Mouse (Mus musculus) forebrain, embryonic 11.5 days (tissue): ENCODE measurements around the gene Hspa1l. TPM values are rescaled to one million over a fixed set of nuclear protein-coding genes. Genes with fewer than 3 reads are reported as not detected.

ENCODE experiments used
- ATAC-seq: fragments of 200-750 bp; cut with Nextera tagmentation; replicated peaks from 2 replicates; pipeline ENCODE4 v1.8.0; 2017; ENCODE audit warnings: moderate TSS enrichment; ENCODE audit not compliant: low FRiP score
- DNase-seq: peaks from one replicate; pipeline ENCODE4 v3.0.0-alpha.2; 2017; ENCODE audit warnings: low spot score
- H3K27ac ChIP-seq: fragments of 300-500 bp; sonication (generic); 2 replicates; pipeline ENCODE4 v1.5.1; 2014; ENCODE audit warnings: low read depth, low read length
- H3K27me3 ChIP-seq: fragments of 300-500 bp; sonication (generic); 2 replicates; pipeline ENCODE4 v1.6.1; 2014; ENCODE audit warnings: mild to moderate bottlenecking, low read length, mixed read lengths; ENCODE audit not compliant: control insufficient read depth, insufficient read depth
- H3K36me3 ChIP-seq: fragments of 300-500 bp; sonication (generic); 2 replicates; pipeline ENCODE4 v1.6.1; 2014; ENCODE audit warnings: mild to moderate bottlenecking, low read length, moderate library complexity, mixed read lengths; ENCODE audit not compliant: control insufficient read depth, insufficient read depth
- H3K4me1 ChIP-seq: fragments of 300-500 bp; sonication (generic); replicated peaks from 2 replicates; pipeline ENCODE4 v1.6.1; 2014; ENCODE audit warnings: low read length, mixed read lengths; ENCODE audit not compliant: control insufficient read depth, insufficient read depth
- H3K4me2 ChIP-seq: fragments of 300-500 bp; sonication (generic); 2 replicates; pipeline ENCODE4 v1.6.1; 2014; ENCODE audit warnings: low read depth, mild to moderate bottlenecking, low read length, moderate library complexity, mixed read lengths; ENCODE audit not compliant: severe bottlenecking
- H3K4me3 ChIP-seq: fragments of 300-500 bp; sonication (generic); 2 replicates; pipeline ENCODE4 v1.5.1; 2014; ENCODE audit warnings: low read depth, low read length
- H3K9ac ChIP-seq: fragments of 300-500 bp; sonication (generic); 2 replicates; pipeline ENCODE4 v1.6.1; 2014; ENCODE audit warnings: low read length
- H3K9me3 ChIP-seq: fragments of 300-500 bp; sonication (generic); 2 replicates; pipeline ENCODE4 v1.6.1; 2016; ENCODE audit warnings: low read length, mixed read lengths; ENCODE audit not compliant: control insufficient read depth
- WGBS: fragments of 180-500 bp; shearing (Covaris S2); extraction: QIAGEN DNeasy Blood & Tissue Kit; methylation state at CpG from one replicate; pipeline ENCODE4 v1.1.7; 2014; 5-methylcytosine and 5-hydroxymethylcytosine counted together
- polyA plus RNA-seq: library from polyadenylated mRNA; unstranded; fragments of >200 nt; fragmentation: Nextera tagmentation; extraction: Ambion mirVana; gene quantifications from 2 replicates; pipeline ENCODE4 v1.2.1, GENCODE M21; 2014

Hspa1l gene
- polyA plus RNA-seq, 1 experiment from 2014 or later, result 1.8 TPM

- Histone ChIP-seq H3K4me1 (peaks cover 6% of the 10 kb centered on the region), H3K4me3 (no peak overlapping the region), H3K36me3 (peaks cover 19% of the 10 kb centered on the region)
Measured at GRCm38 (mm10) chr17:35017706-35018030, 45.2 kb downstream of the Hspa1l start.

GRCm38 (mm10) chr17:35018171-35018570 lies 45.7 kb downstream of the Hspa1l start:
- no peak for ATAC-seq
- peaks cover 15% of the 10 kb centered on the region for H3K36me3 ChIP-seq
- 86% methylated on average over 3 of the region's 3 CpGs for WGBS
- no peak overlapping the region for H3K4me3 ChIP-seq
- H3K9ac ChIP-seq, result no peak overlapping the region
- peaks cover 6% of the 10 kb centered on the region for H3K4me1 ChIP-seq
- no peak overlapping the region for H3K27ac ChIP-seq
- DNase-seq, result peak; percentile 46
- no peak overlapping the region for H3K4me2 ChIP-seq
- H3K27me3 ChIP-seq, result no peaks in the 10 kb centered on the region
- no peaks in the 10 kb centered on the region for H3K9me3 ChIP-seq

More at GRCm38 (mm10) chr17:35017706-35018030, 45.2 kb downstream of the Hspa1l start:
- ATAC-seq (no peak), DNase-seq (peak; percentile 51)
- WGBS, result 81% methylated on average over 14 of the region's 14 CpGs
- Histone ChIP-seq H3K9me3 (no peaks in the 10 kb centered on the region), H3K27me3 (no peaks in the 10 kb centered on the region), H3K27ac (no peak overlapping the region), H3K9ac (no peak overlapping the region), H3K4me2 (no peak overlapping the region)

- H3K4me3 ChIP-seq, result no peak overlapping the region
- H3K36me3 ChIP-seq, result peaks cover 5% of the 10 kb centered on the region
- no peak overlapping the region for H3K27ac ChIP-seq
- no peak overlapping the region for H3K9ac ChIP-seq
- no peak overlapping the region for H3K4me2 ChIP-seq
- DNase-seq, result peak; percentile 55
- no peaks in the 10 kb centered on the region for H3K27me3 ChIP-seq
- ATAC-seq, result no peak
- H3K4me1 ChIP-seq, result peaks cover 6% of the 10 kb centered on the region
- 76% methylated on average over 11 of the region's 11 CpGs for WGBS
- H3K9me3 ChIP-seq, result no peaks in the 10 kb centered on the region
Measured at GRCm38 (mm10) chr17:35019894-35020293, 47.4 kb downstream of the Hspa1l start.

- Histone ChIP-seq H3K9me3 (no peaks in the 10 kb centered on the region), H3K4me2 (no peak overlapping the region), H3K27me3 (no peaks in the 10 kb centered on the region), H3K36me3 (peaks cover 5% of the 10 kb centered on the region), H3K9ac (no peak overlapping the region), H3K4me1 (peaks cover 6% of the 10 kb centered on the region), H3K4me3 (no peak overlapping the region), H3K27ac (no peak overlapping the region)
- no peak for ATAC-seq
- WGBS, result 85% methylated on average over 8 of the region's 8 CpGs
- DNase-seq, result peak; percentile 44
Measured at GRCm38 (mm10) chr17:35020551-35020950, 48.0 kb downstream of the Hspa1l start.

- H3K36me3 ChIP-seq, result no peaks in the 10 kb centered on the region; the same call in 1 of the 2 replicates
- no peaks in the 10 kb centered on the region for H3K27me3 ChIP-seq
- ATAC-seq, result peak; percentile 64
- H3K4me3 ChIP-seq, result no peak overlapping the region
- DNase-seq, result peak; percentile 93
- H3K4me1 ChIP-seq, result peaks cover 6% of the 10 kb centered on the region
- 5% methylated on average over 17 of the region's 17 CpGs for WGBS
- H3K27ac ChIP-seq, result no peak overlapping the region
- no peaks in the 10 kb centered on the region for H3K9me3 ChIP-seq
- H3K4me2 ChIP-seq, result peak overlapping the region; percentile 27
- H3K9ac ChIP-seq, result peak overlapping the region; percentile 23; the same call in 1 of the 2 replicates
Measured at GRCm38 (mm10) chr17:35021163-35021808, 48.8 kb downstream of the Hspa1l start.

- no peaks in the 10 kb centered on the region for H3K27me3 ChIP-seq
- ATAC-seq, result no peak
- no peak overlapping the region for H3K9ac ChIP-seq
- no peaks in the 10 kb centered on the region for H3K9me3 ChIP-seq
- no peak overlapping the region for H3K4me3 ChIP-seq
- peaks cover 6% of the 10 kb centered on the region for H3K4me1 ChIP-seq
- peak; percentile 50 for DNase-seq
- H3K4me2 ChIP-seq, result no peak overlapping the region
- no peaks in the 10 kb centered on the region; the same call in 1 of the 2 replicates for H3K36me3 ChIP-seq
- 58% methylated on average over 6 of the region's 6 CpGs for WGBS
- no peak overlapping the region for H3K27ac ChIP-seq
Measured at GRCm38 (mm10) chr17:35021842-35022477, 49.5 kb downstream of the Hspa1l start.

- H3K27ac ChIP-seq, result no peak overlapping the region
- 93% methylated on average over 8 of the region's 8 CpGs for WGBS
Measured at GRCm38 (mm10) chr17:35022541-35023060, 50.1 kb downstream of the Hspa1l start.

GRCm38 (mm10) chr17:35023221-35023620 lies 50.7 kb downstream of the Hspa1l start:
- peaks cover 13% of the 10 kb centered on the region for H3K4me1 ChIP-seq
- H3K36me3 ChIP-seq, result no peaks in the 10 kb centered on the region; the same call in 1 of the 2 replicates
- 87% methylated on average over 5 of the region's 5 CpGs for WGBS
- no peak overlapping the region for H3K9ac ChIP-seq
- no peaks in the 10 kb centered on the region for H3K9me3 ChIP-seq
- no peak for DNase-seq
- H3K27ac ChIP-seq, result no peak overlapping the region
- H3K27me3 ChIP-seq, result no peaks in the 10 kb centered on the region
- no peak overlapping the region for H3K4me2 ChIP-seq
- ATAC-seq, result no peak
- no peak overlapping the region for H3K4me3 ChIP-seq

More at GRCm38 (mm10) chr17:35022541-35023060, 50.1 kb downstream of the Hspa1l start:
- Histone ChIP-seq H3K4me1 (peaks cover 10% of the 10 kb centered on the region), H3K4me3 (no peak overlapping the region), H3K4me2 (no peak overlapping the region), H3K36me3 (no peaks in the 10 kb centered on the region; the same call in 1 of the 2 replicates), H3K27me3 (no peaks in the 10 kb centered on the region), H3K9ac (no peak overlapping the region; the same call in 1 of the 2 replicates), H3K9me3 (no peaks in the 10 kb centered on the region)
- peak; percentile 44 for DNase-seq
- no peak for ATAC-seq
